Mouse (Mus musculus): ENCODE results near the gene Ppcs.
A peak's percentile ranks its signal among the peaks of the same experiment; 100 is the strongest.

The Ppcs gene

GRCm38 (mm10) chr4:119417894-119418293 is 4.3 kb downstream of the Ppcs start:
- no peak for DNase-seq (ENCODE audit: low spot score in 2 of 2)

- no peak for DNase-seq (ENCODE audit: low spot score in 2 of 2)
Observed at GRCm38 (mm10) chr4:119417270-119417669, 5.0 kb downstream of the Ppcs start.

GRCm38 (mm10) chr4:119415072-119415753 is 7.0 kb downstream of the Ppcs start, which contains the start of gene Ccdc30:
TSS of gene Ccdc30 (minus strand) at chr4:119415521.
- peak; percentile 91 to 96 for DNase-seq (ENCODE audit: low spot score in 2 of 2)

GRCm38 (mm10) chr4:119412791-119413190 is 9.4 kb downstream of the Ppcs start:
- no peak for DNase-seq (ENCODE audit: low spot score in 2 of 2)

GRCm38 (mm10) chr4:119411877-119412650 is 10.2 kb downstream of the Ppcs start:
- no peak for DNase-seq (ENCODE audit: low spot score in 2 of 2)

GRCm38 (mm10) chr4:119403431-119403830 is 18.8 kb downstream of the Ppcs start:
- no peak for DNase-seq (ENCODE audit: low spot score in 2 of 2)

GRCm38 (mm10) chr4:119400896-119401295 is 21.3 kb downstream of the Ppcs start:
- no peak for DNase-seq (ENCODE audit: low spot score in 2 of 2)

GRCm38 (mm10) chr4:119398751-119399150 is 23.5 kb downstream of the Ppcs start:
- no peak for DNase-seq (ENCODE audit: low spot score in 2 of 2)

- DNase-seq (ENCODE audit: low spot score in 2 of 2), result no peak
Observed at GRCm38 (mm10) chr4:119390369-119390768, 31.9 kb downstream of the Ppcs start.

GRCm38 (mm10) chr4:119389184-119389583 is 33.0 kb downstream of the Ppcs start:
- DNase-seq (ENCODE audit: low spot score in 2 of 2), result no peak

GRCm38 (mm10) chr4:119381471-119382190 is 40.6 kb downstream of the Ppcs start:
- no peak for DNase-seq (ENCODE audit: low spot score in 2 of 2)

- DNase-seq (ENCODE audit: low spot score in 2 of 2), result no peak
Observed at GRCm38 (mm10) chr4:119369460-119369859, 52.8 kb downstream of the Ppcs start.
